8 mouse cellular contexts compared by ENCODE assay signal in genomic region chr9:69125011-69125786, GRCm38 (mm10).
DNase-seq lines count a peak whose midpoint lies in the region; ATAC-seq and TF ChIP-seq lines count a peak whose summit lies in the region.

No protein-coding gene starts in this region.

- no peak overlapping the region for H3K9ac ChIP-seq in embryonic facial prominence, embryonic 12.5 days
- H3K9ac ChIP-seq in heart, embryonic 11.5 days (ENCODE audit: low read depth, low read length) = no peak overlapping the region
- peak overlapping the region; percentile 13; the same call in 1 of the 2 replicates for H3K9ac ChIP-seq in midbrain, embryonic 16.5 days (ENCODE audit: low read depth, low read length)

- 17% methylated on average over 22 of the region's 22 CpGs for WGBS in embryonic facial prominence, embryonic 12.5 days
- 14% methylated on average over 22 of the region's 22 CpGs for WGBS in heart, embryonic 11.5 days (ENCODE audit: insufficient replicate concordance)
- 12% methylated on average over 22 of the region's 22 CpGs for WGBS in midbrain, embryonic 16.5 days
- 4% methylated on average over 22 of the region's 22 CpGs for WGBS in thymus, adult 2 months

- TF ChIP-seq CTCF in testis, adult 2 months (IDR thresholded peaks at IDR 0.05; ENCODE audit: control insufficient read depth, insufficient read depth, insufficient replicate concordance, low read depth, low read length) = no peak
- no peak for TF ChIP-seq CTCF in thymus, adult 2 months (IDR thresholded peaks at IDR 0.05; ENCODE audit: borderline replicate concordance, control insufficient read depth, extremely low read depth, insufficient read depth, low read length, poor library complexity)

- DNase-seq in testis, postnatal 14 days (ENCODE audit: low spot score) = no peak
- peak; percentile 59 for DNase-seq in kidney, adult 9 months
- DNase-seq in liver = peak; percentile 15
- peak; percentile 36 for DNase-seq in thymus, adult 2 months

- no peak for TF ChIP-seq POLR2A in testis, adult 2 months (IDR thresholded peaks at IDR 0.05; ENCODE audit: control insufficient read depth, low read depth, low read length)
- no peak for TF ChIP-seq POLR2A in thymus, adult 2 months (IDR thresholded peaks at IDR 0.05; ENCODE audit: control insufficient read depth, extremely low read depth, insufficient read depth, low read length, poor library complexity)

- H3K9me3 ChIP-seq in embryonic facial prominence, embryonic 12.5 days = no peaks in the 10 kb centered on the region
- no peaks in the 10 kb centered on the region for H3K9me3 ChIP-seq in heart, embryonic 11.5 days (replicated peaks; ENCODE audit: control insufficient read depth, low read length)
- H3K9me3 ChIP-seq in midbrain, embryonic 16.5 days (replicated peaks; ENCODE audit: control insufficient read depth, low read length, poor library complexity, severe bottlenecking) = no peaks in the 10 kb centered on the region

- H3K4me3 ChIP-seq in testis, adult 2 months (ENCODE audit: control insufficient read depth, low read depth, low read length) = peak overlapping the region; percentile 48; the same call in 1 of the 2 replicates
- peak overlapping the region; percentile 14; the same call in 1 of the 2 replicates for H3K4me3 ChIP-seq in embryonic facial prominence, embryonic 12.5 days
- H3K4me3 ChIP-seq in heart, embryonic 11.5 days (ENCODE audit: low read depth, low read length) = peak overlapping the region; percentile 33
- peak overlapping the region; percentile 0; the same call in 1 of the 2 replicates for H3K4me3 ChIP-seq in midbrain, embryonic 16.5 days (ENCODE audit: low read depth, low read length)
- H3K4me3 ChIP-seq in thymus, adult 2 months (ENCODE audit: control insufficient read depth, insufficient read depth, low read length) = peak overlapping the region; percentile 31

- H3K4me1 ChIP-seq in testis, adult 2 months (ENCODE audit: control insufficient read depth, insufficient read depth, low read length) = peaks cover 2% of the 10 kb centered on the region; the same call in 1 of the 2 replicates
- peaks cover 3% of the 10 kb centered on the region; the same call in 1 of the 2 replicates for H3K4me1 ChIP-seq in embryonic facial prominence, embryonic 12.5 days
- peaks cover 13% of the 10 kb centered on the region for H3K4me1 ChIP-seq in heart, embryonic 11.5 days (ENCODE audit: control insufficient read depth, insufficient read depth, low read length)
- peaks cover 3% of the 10 kb centered on the region for H3K4me1 ChIP-seq in midbrain, embryonic 16.5 days (ENCODE audit: control insufficient read depth, insufficient read depth, low read length)
- peaks cover 8% of the 10 kb centered on the region for H3K4me1 ChIP-seq in thymus, adult 2 months (replicated peaks; ENCODE audit: control insufficient read depth, insufficient read depth, low read length)

- ATAC-seq in embryonic facial prominence, embryonic 12.5 days (ENCODE audit: insufficient number of reproducible peaks, insufficient read depth, low FRiP score, low TSS enrichment) = no peak
- ATAC-seq in heart, embryonic 11.5 days (replicated peaks; ENCODE audit: insufficient number of reproducible peaks, low FRiP score, low TSS enrichment) = no peak
- no peak for ATAC-seq in midbrain, embryonic 16.5 days

- no peak overlapping the region for H3K27ac ChIP-seq in testis, adult 2 months (ENCODE audit: control insufficient read depth, insufficient read depth, low read depth, low read length)
- H3K27ac ChIP-seq in embryonic facial prominence, embryonic 12.5 days = no peak overlapping the region
- H3K27ac ChIP-seq in heart, embryonic 11.5 days (ENCODE audit: low read depth, low read length) = no peak overlapping the region
- no peak overlapping the region for H3K27ac ChIP-seq in midbrain, embryonic 16.5 days (ENCODE audit: low read length)
- no peak overlapping the region for H3K27ac ChIP-seq in thymus, adult 2 months (ENCODE audit: control insufficient read depth, insufficient read depth, low read length)

- peak overlapping the region; percentile 45 for H3K4me2 ChIP-seq in embryonic facial prominence, embryonic 12.5 days (replicated peaks)
- H3K4me2 ChIP-seq in heart, embryonic 11.5 days = peak overlapping the region; percentile 56
- peak overlapping the region; percentile 49 for H3K4me2 ChIP-seq in midbrain, embryonic 16.5 days (ENCODE audit: low read length)

- H3K36me3 ChIP-seq in testis, adult 2 months (ENCODE audit: control insufficient read depth, insufficient read depth, low read length) = no peaks in the 10 kb centered on the region
- H3K36me3 ChIP-seq in embryonic facial prominence, embryonic 12.5 days = no peaks in the 10 kb centered on the region
- H3K36me3 ChIP-seq in heart, embryonic 11.5 days (ENCODE audit: control insufficient read depth, insufficient read depth, low read length) = no peaks in the 10 kb centered on the region
- H3K36me3 ChIP-seq in midbrain, embryonic 16.5 days (ENCODE audit: control insufficient read depth, insufficient read depth, low read length) = no peaks in the 10 kb centered on the region
- no peaks in the 10 kb centered on the region for H3K36me3 ChIP-seq in thymus, adult 2 months (ENCODE audit: control insufficient read depth, insufficient read depth, low read length)

- no peaks in the 10 kb centered on the region for H3K27me3 ChIP-seq in testis, adult 2 months (ENCODE audit: control insufficient read depth, insufficient read depth, low read length)
- peaks cover 7% of the 10 kb centered on the region; the same call in 1 of the 2 replicates for H3K27me3 ChIP-seq in embryonic facial prominence, embryonic 12.5 days
- H3K27me3 ChIP-seq in heart, embryonic 11.5 days (ENCODE audit: control insufficient read depth, insufficient read depth, low read length) = peaks cover 18% of the 10 kb centered on the region
- H3K27me3 ChIP-seq in midbrain, embryonic 16.5 days (ENCODE audit: control insufficient read depth, insufficient read depth, low read depth, low read length) = no peaks in the 10 kb centered on the region
- no peaks in the 10 kb centered on the region for H3K27me3 ChIP-seq in thymus, adult 2 months (ENCODE audit: control insufficient read depth, insufficient read depth, low read length)
